Mouse (Mus musculus) duodenum, adult 2 months (tissue): ENCODE data around the gene Nxt1. TPM values are rescaled to one million over a fixed set of nuclear protein-coding genes. Genes with fewer than 3 reads are reported as not detected.

Experiments used
- polyA plus RNA-seq: library from polyadenylated mRNA; depleted of rRNA; stranded (reverse); fragments of >200 nt; gene quantifications from 2 replicates; pipeline ENCODE4 v1.2.3, GENCODE M21; 2012; ENCODE audit warnings: low replicate concordance; rRNA removed

The Nxt1 gene
- 6.1 and 8.4 TPM in 2 replicates for polyA plus RNA-seq

DNA sequence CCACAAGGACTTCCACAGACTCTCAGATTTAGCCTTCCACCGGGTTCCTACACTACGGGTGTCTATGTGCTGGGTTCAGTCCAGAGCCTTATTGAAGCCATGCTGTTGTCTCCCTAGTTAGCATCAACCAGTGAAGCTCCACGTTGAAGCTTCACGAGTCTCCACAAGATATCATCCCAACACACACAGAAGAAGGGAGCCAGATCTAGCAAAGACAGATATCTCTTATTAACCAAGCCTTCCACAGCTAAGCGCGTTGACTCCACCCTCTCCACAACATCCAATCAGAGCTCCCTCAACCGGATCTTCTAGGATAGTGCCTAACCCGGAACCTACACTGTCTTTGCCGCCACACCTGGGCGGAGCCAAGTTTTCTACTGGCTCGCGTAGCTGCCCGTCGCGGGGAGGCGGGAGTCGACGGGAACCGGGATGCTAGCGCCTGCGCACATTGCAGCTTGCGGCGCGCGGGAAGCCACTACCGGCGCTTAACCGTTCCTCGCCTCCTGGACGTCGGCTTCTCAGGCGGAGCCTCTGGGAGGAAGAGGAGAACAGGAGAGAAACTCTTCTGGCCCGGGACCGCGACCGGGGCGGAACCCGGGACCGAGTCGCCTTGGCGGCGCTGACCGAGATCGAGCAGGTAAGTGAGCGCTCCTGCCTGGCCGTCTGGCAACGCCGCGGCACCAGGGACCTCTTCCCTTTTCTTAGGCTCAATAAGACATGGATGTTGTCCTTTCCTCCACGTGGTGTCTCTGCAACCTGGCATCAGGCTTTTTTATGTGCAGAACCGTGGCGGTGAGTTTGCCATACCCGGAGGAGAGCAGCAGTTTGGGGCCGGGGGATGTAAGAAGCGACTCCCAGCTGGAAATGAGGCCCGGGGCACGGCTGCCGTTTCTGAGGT, at the start of gene Nxt1:
Gene Nxt1, plus strand, starts transcription at position 403 of the 898 bp plus-strand sequence.

DNA sequence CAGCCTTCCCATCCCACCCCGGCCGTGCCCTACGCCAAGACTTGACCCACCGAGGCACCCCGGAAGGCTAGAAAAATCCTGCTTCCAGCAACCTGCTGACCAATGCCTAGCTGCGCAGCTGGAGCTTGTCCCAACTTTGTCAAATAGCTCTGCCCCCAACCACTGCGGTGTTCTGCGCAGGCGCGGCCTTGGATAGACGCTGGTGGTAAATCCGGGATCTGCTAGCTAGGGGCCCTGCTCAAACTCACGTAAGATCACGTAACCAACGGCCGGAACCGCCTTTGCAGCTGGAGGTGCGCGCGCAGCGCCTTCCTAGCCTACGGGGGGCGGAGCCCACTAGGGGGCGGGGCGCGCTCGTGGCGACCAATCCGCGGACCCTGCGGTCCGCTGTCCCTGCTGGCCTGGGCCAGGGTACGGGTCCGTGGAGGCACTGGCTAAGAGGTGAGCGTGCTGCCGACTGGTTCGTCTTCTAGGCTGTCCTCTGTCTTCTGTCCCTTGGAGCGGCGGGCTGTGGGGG, 8.4 kb downstream of the Nxt1 start, which contains the start of gene Gzf1:
Gene Gzf1, plus strand, starts transcription at position 249 of the 517 bp plus-strand sequence.

Other genes with a start within 250 kb of the Nxt1 start
- gene Cd93, start 229.0 kb upstream of the Nxt1 start, polyA plus RNA-seq, result 1.3 TPM in 2 replicates
- 2.6 and 4.0 TPM in 2 replicates for gene Gzf1, start 8.4 kb downstream of the Nxt1 start, polyA plus RNA-seq
- 0.06 and 0.07 TPM in 2 replicates for gene Napb, start 59.9 kb downstream of the Nxt1 start, polyA plus RNA-seq
- not detected in 2 replicates for gene Cstl1, start 77.8 kb downstream of the Nxt1 start, polyA plus RNA-seq
- not detected in 2 replicates for gene Cst11, start 98.9 kb downstream of the Nxt1 start, polyA plus RNA-seq
- not detected in 2 replicates for gene 8030411F24Rik, start 109.4 kb downstream of the Nxt1 start, polyA plus RNA-seq
- gene Cst12, start 116.8 kb downstream of the Nxt1 start, polyA plus RNA-seq, result not detected in 2 replicates
- gene Cst8, start 126.2 kb downstream of the Nxt1 start, polyA plus RNA-seq, result not detected in 2 replicates
- gene Cst13, start 147.5 kb downstream of the Nxt1 start, polyA plus RNA-seq, result not detected in 2 replicates
- not detected in 2 replicates for gene Cst9, start 162.5 kb downstream of the Nxt1 start, polyA plus RNA-seq
- gene 9230104L09Rik, start 192.4 kb downstream of the Nxt1 start, polyA plus RNA-seq, result not detected in 2 replicates
- 303 and 431 TPM in 2 replicates for gene Cst3, start 203.1 kb downstream of the Nxt1 start, polyA plus RNA-seq